Mouse (Mus musculus): Measurements from ENCODE around the gene Gm9903. TPM values are rescaled to one million over a fixed set of nuclear protein-coding genes. Genes with fewer than 3 reads are reported as not detected.

The Gm9903 gene
- polyA plus RNA-seq, 1 experiment from 2014 or later, result 0.08 TPM

DNA sequence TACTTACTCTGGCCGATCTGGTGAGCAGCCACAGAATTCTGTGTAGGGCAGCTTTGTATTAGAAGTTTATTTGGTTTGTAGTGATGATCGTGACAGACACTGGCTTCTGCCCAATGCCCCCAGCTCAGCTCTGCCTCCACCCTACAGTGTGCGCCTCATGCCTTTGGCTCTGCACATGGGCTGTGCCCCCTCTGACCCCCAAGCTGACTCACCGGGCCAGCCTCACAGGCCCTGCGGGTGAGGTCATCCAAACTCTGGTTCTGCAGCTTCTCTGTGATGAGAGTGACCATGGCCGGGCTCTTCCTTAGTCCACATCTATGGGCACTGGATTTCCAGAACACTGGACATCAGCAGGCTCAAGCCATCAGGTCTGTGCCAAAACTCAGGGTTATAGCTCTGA lies 15.3 kb upstream of the Gm9903 start:
- H3K4me3 ChIP-seq (replicated peaks), result no peak overlapping the region
- no peak overlapping the region for H3K4me2 ChIP-seq
- H3K9me3 ChIP-seq (replicated peaks), result no peaks in the 10 kb centered on the region
- H3K36me3 ChIP-seq (replicated peaks), result peaks cover 18% of the 10 kb centered on the region; the same call in 1 of the 2 replicates
- WGBS (ENCODE audit: insufficient replicate concordance), result 71% methylated on average over 6 of the region's 6 CpGs
- H3K27me3 ChIP-seq, result no peaks in the 10 kb centered on the region
- H3K27ac ChIP-seq (replicated peaks), result no peak overlapping the region
- no peak overlapping the region for H3K9ac ChIP-seq
- no peaks in the 10 kb centered on the region for H3K4me1 ChIP-seq (replicated peaks)
- ATAC-seq (ENCODE audit: insufficient read depth), result no peak

DNA sequence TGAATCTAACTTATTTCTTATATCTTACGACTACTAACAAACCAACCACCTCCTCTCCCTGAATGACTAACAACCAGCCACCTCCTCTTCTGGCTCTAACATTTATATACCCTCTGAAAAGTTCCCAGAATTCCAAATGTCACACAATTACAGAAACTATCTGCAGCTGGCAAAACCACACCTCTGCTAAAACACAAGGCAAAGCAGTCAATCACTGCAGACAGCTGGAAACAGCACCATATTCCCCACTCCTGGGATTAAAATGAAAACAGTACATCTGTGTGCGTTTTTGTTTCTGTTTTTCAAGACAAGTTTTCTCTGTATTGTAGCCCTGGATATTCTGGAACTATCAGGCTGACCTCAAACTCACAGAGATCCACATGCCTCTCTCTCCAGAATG lies 7.1 kb upstream of the Gm9903 start:
- ATAC-seq (ENCODE audit: insufficient read depth), result no peak
- Histone ChIP-seq H3K4me3 (replicated peaks) (no peak overlapping the region), H3K27me3 (no peaks in the 10 kb centered on the region), H3K27ac (replicated peaks) (no peak overlapping the region), H3K4me2 (no peak overlapping the region), H3K9ac (no peak overlapping the region), H3K4me1 (replicated peaks) (peaks cover 8% of the 10 kb centered on the region), H3K36me3 (replicated peaks) (0 out of 2 replicates have a peak, but pooled peaks cover 3% of the 10 kb centered on the region), H3K9me3 (replicated peaks) (no peaks in the 10 kb centered on the region)
- WGBS (ENCODE audit: insufficient replicate concordance), result 83% methylated on average over 2 of the region's 2 CpGs

DNA sequence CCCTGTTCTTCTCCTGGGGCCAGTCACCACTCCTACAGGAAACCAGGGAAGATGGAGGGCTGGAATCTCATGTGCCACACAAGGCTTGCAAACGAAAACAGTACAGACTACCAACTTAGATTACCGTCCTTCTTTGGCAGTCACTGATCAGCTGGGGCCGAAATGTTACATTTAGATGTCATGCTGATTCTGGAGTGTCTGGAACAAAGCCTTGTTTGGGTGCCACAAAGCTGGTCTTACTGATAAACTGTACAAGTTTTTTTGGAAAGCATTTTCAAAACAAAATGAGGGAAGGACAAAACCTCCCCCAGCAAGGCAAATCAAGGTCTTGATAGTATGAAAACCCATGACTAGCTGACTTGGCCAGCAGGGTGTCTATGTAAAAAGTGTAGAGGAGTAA lies 6.0 kb upstream of the Gm9903 start:
- Histone ChIP-seq H3K4me1 (replicated peaks) (peaks cover 17% of the 10 kb centered on the region), H3K27ac (replicated peaks) (no peak overlapping the region), H3K36me3 (replicated peaks) (0 out of 2 replicates have a peak, but pooled peaks cover 3% of the 10 kb centered on the region), H3K4me3 (replicated peaks) (no peak overlapping the region), H3K4me2 (no peak overlapping the region), H3K9me3 (replicated peaks) (no peaks in the 10 kb centered on the region), H3K27me3 (no peaks in the 10 kb centered on the region), H3K9ac (no peak overlapping the region)
- 55% methylated on average over 3 of the region's 3 CpGs for WGBS (ENCODE audit: insufficient replicate concordance)
- no peak for ATAC-seq (ENCODE audit: insufficient read depth)

DNA sequence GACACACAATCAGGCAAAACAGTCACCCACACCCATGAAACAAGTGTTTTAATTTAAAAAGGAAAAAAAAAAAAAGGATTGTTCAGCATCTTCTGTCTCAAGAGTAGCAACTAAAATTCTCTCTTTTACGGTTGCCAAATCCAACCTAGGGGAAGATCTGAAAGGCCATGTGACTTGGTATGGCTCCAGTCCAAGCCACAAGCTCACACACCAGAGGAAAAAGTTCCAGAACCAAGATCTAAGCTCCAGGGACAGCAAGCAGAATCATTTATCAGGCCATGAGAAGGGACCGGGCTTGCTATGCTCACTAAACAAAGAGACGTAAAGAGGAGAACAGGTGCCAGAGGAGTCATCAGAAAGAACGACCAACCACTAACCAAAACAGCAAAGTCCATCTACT lies 1.8 kb upstream of the Gm9903 start:
- H3K4me2 ChIP-seq, result peak overlapping the region; percentile 96
- 23% methylated on average over 4 of the region's 4 CpGs for WGBS (ENCODE audit: insufficient replicate concordance)
- peaks cover 41% of the 10 kb centered on the region for H3K4me1 ChIP-seq (replicated peaks)
- no peaks in the 10 kb centered on the region for H3K27me3 ChIP-seq
- no peaks in the 10 kb centered on the region for H3K36me3 ChIP-seq (replicated peaks)
- peak overlapping the region; percentile 88 for H3K4me3 ChIP-seq (replicated peaks)
- no peak for ATAC-seq (ENCODE audit: insufficient read depth)
- H3K9me3 ChIP-seq (replicated peaks), result no peaks in the 10 kb centered on the region
- peak overlapping the region; percentile 48; the same call in 1 of the 2 replicates for H3K9ac ChIP-seq
- no peak overlapping the region for H3K27ac ChIP-seq (replicated peaks)

DNA sequence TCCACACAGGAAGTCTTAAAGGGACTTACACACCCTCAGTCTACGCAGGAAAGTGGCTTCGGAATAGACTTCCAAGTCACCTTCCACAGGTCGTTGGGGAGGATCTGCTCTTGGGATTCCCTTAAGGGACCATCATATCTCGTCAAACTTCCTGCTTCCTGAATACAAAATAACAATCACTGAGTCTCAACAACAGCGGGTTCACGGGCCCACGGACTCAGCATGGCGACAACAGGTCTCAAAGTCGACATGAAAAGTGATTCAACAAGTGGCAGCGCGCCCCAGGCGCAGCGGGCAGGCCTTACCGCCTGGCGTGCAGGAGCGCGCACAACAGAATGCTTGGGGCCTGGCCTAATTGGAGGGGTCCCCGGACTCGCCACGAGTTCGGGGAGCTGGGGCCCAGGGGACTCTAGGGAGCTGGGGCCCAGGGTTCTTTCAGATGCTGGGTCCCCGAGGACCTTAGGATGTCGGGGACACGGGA lies 865 bp upstream of the Gm9903 start:
- H3K9ac ChIP-seq, result peak overlapping the region; percentile 90
- H3K36me3 ChIP-seq (replicated peaks), result no peaks in the 10 kb centered on the region
- H3K4me3 ChIP-seq (replicated peaks), result peak overlapping the region; percentile 88
- peak overlapping the region; percentile 96 for H3K4me2 ChIP-seq
- ATAC-seq (ENCODE audit: insufficient read depth), result peak; percentile 23
- H3K27me3 ChIP-seq, result no peaks in the 10 kb centered on the region
- no peaks in the 10 kb centered on the region for H3K9me3 ChIP-seq (replicated peaks)
- WGBS (ENCODE audit: insufficient replicate concordance), result 0% methylated on average over 24 of the region's 24 CpGs
- peaks cover 41% of the 10 kb centered on the region for H3K4me1 ChIP-seq (replicated peaks)
- peak overlapping the region; percentile 92 for H3K27ac ChIP-seq (replicated peaks)

DNA sequence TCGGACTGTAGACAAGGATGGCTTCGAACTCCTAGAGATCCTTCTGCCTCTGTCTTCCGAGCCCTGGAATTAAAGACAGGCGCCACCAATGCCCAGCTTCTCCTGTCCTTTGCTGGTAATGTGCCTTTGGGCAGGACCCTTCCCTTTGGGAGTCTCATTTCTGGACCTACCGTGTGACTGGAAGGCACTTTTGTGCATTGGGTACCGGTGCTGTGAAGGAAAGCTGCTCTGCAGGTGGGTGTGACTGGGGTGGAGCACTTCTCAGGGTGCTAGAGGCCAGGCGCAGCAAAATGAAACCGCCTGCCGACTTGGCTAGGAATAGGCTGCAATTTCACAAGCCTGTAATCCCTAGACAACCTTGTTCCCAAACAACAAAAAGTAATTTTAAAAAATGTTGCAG lies 336 bp downstream of the Gm9903 start:
- Histone ChIP-seq H3K4me3 (replicated peaks) (peak overlapping the region; percentile 88), H3K36me3 (replicated peaks) (peaks cover 5% of the 10 kb centered on the region), H3K27me3 (no peaks in the 10 kb centered on the region)

DNA sequence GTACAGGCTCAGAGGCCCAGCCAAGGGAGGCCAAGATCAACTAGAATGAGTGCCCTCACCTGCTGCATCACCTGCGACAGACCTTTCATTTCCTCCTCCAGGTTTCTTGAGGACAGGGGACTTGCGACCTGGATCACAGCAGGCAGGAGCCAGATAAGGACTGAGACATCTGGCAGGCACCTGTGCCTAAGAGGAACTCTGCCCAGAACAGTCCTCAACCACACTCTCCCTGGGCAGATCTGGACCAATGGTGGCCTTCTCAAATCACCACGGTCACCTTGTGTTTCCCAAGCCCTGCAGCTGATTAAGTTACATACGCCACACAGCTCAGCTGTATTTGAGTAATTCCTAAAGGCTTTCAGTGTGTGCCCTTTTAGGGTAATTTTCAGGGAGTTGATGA lies 890 bp downstream of the Gm9903 start:
- Histone ChIP-seq H3K4me3 (replicated peaks) (peak overlapping the region; percentile 88), H3K27me3 (no peaks in the 10 kb centered on the region), H3K36me3 (replicated peaks) (peaks cover 9% of the 10 kb centered on the region), H3K4me2 (peak overlapping the region; percentile 93), H3K9me3 (replicated peaks) (no peaks in the 10 kb centered on the region), H3K9ac (peak overlapping the region; percentile 61), H3K27ac (replicated peaks) (peak overlapping the region; percentile 84), H3K4me1 (replicated peaks) (peaks cover 45% of the 10 kb centered on the region)
- 44% methylated on average over 4 of the region's 4 CpGs for WGBS (ENCODE audit: insufficient replicate concordance)
- ATAC-seq (ENCODE audit: insufficient read depth), result no peak

More for the DNA sequence above, 336 bp downstream of the Gm9903 start:
- 3% methylated on average over 9 of the region's 9 CpGs for WGBS (ENCODE audit: insufficient replicate concordance)
- peak overlapping the region; percentile 61 for H3K9ac ChIP-seq
- no peaks in the 10 kb centered on the region for H3K9me3 ChIP-seq (replicated peaks)
- ATAC-seq (ENCODE audit: insufficient read depth), result peak; percentile 70
- peaks cover 41% of the 10 kb centered on the region for H3K4me1 ChIP-seq (replicated peaks)
- peak overlapping the region; percentile 93 for H3K4me2 ChIP-seq
- H3K27ac ChIP-seq (replicated peaks), result peak overlapping the region; percentile 84

DNA sequence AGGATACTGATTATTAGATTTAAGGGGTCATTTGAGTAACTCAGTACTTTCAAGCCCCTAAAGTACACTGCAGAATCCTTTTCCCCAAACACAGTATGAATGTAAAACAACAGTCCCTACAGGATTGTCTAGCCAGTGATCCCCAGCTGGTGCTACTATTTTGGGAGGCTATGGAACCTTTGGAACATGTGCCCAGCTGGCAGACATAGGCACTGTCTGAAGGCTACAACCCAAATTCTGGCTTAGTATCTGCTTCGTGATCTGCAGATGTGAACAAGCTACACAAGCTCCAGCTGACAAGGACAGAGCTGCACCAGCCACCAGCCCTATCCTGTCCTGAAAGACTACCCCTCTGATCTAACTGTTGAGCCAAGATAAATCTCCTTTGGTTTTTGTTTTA lies 2.8 kb downstream of the Gm9903 start:
- Histone ChIP-seq H3K27me3 (no peaks in the 10 kb centered on the region), H3K27ac (replicated peaks) (no peak overlapping the region), H3K4me1 (replicated peaks) (peaks cover 49% of the 10 kb centered on the region), H3K9ac (no peak overlapping the region), H3K4me3 (replicated peaks) (no peak overlapping the region), H3K36me3 (replicated peaks) (peaks cover 26% of the 10 kb centered on the region), H3K9me3 (replicated peaks) (no peaks in the 10 kb centered on the region), H3K4me2 (no peak overlapping the region)
- WGBS (ENCODE audit: insufficient replicate concordance), result 50% methylated on average over 1 of the region's 1 CpGs
- no peak for ATAC-seq (ENCODE audit: insufficient read depth)

DNA sequence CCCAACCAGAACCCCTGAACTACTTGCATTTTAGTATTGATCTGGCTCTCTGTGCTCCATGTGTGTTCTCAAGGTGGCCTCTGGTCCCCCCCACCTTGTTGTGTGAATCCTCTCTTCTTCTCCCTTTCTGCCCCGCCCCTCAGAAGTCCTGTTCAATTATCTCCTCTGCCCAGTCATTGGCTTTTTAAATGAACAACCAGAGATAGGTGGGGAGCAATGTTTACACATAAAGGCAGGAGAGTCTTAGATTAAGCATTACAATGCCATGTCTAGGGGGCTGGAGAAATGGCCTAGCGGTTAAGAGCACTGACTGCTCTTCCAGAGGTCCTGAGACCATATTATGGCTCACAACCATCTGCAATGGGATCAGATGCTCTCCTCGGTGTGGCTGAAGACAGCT lies 5.6 kb downstream of the Gm9903 start:
- Histone ChIP-seq H3K4me1 (replicated peaks) (peaks cover 34% of the 10 kb centered on the region), H3K4me2 (no peak overlapping the region), H3K27me3 (no peaks in the 10 kb centered on the region), H3K36me3 (replicated peaks) (peaks cover 50% of the 10 kb centered on the region), H3K4me3 (replicated peaks) (no peak overlapping the region), H3K27ac (replicated peaks) (peak overlapping the region; percentile 43; the same call in 1 of the 2 replicates), H3K9me3 (replicated peaks) (no peaks in the 10 kb centered on the region), H3K9ac (no peak overlapping the region)
- ATAC-seq (ENCODE audit: insufficient read depth), result peak; percentile 29; the same call in 1 of the 2 replicates
- 43% methylated on average over 3 of the region's 3 CpGs for WGBS (ENCODE audit: insufficient replicate concordance)

DNA sequence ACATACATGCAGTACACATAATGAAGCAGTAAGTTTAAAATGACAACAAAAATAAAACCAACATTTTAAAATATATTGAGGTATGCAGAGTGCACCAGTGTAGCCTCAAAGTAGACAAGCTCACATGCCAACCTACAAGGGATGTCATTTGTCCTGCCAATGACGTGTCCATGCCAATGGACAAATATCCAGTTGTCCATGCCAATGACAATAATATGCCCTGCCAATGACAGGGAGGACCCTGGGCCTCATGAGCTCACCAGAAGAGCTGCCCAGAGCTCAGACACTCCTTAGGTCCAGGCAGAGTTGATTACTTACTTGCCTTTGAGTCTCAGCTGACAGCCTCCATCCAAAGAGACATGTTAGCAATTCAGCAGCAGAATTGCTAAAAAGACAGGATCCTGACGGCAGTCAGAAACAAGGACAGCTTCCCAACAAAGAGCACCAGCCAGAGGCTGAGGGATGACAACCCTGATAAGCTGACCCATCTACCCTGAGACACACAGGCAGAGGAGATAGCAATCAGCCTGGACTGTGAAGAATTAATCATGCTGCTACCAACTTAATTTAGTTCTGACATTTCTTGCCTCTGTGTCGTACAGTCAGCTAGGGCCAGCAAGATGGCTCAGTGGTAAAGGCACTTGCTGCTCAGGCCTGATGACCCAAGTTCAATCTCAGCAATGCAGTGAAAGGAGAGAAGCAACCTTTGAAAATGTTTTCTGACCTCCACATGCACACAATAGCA lies 8.1 kb downstream of the Gm9903 start:
- Histone ChIP-seq H3K4me3 (replicated peaks) (no peak overlapping the region), H3K27ac (replicated peaks) (no peak overlapping the region), H3K9ac (no peak overlapping the region), H3K4me1 (replicated peaks) (peaks cover 24% of the 10 kb centered on the region), H3K36me3 (replicated peaks) (peaks cover 75% of the 10 kb centered on the region), H3K27me3 (no peaks in the 10 kb centered on the region), H3K4me2 (no peak overlapping the region), H3K9me3 (replicated peaks) (no peaks in the 10 kb centered on the region)
- no peak for ATAC-seq (ENCODE audit: insufficient read depth)
- 70% methylated on average over 3 of the region's 3 CpGs for WGBS (ENCODE audit: insufficient replicate concordance)

DNA sequence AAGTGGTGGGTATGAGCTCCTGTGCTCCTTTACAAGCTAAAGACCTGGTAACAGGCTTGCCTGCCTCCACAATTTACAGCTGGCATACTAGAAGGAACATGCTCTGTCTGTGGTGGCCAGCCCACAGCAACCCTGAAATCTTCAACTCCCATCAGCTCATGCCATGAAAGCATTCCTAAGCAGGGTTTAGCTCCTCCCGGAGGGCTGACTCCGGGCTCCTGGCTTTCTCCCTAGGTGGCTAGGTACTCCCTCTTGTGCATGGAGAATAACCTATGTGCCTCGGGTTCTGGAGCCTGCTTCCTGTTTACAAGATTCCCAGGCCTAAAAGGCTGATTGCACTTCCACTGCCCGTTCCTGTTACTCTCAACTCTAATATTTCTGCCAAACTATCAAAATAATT lies 9.1 kb downstream of the Gm9903 start:
- H3K4me1 ChIP-seq (replicated peaks), result peaks cover 24% of the 10 kb centered on the region
- no peaks in the 10 kb centered on the region for H3K27me3 ChIP-seq
- no peak overlapping the region for H3K27ac ChIP-seq (replicated peaks)
- no peak overlapping the region for H3K4me3 ChIP-seq (replicated peaks)
- WGBS (ENCODE audit: insufficient replicate concordance), result 66% methylated on average over 4 of the region's 4 CpGs
- no peak overlapping the region for H3K4me2 ChIP-seq
- peaks cover 85% of the 10 kb centered on the region for H3K36me3 ChIP-seq (replicated peaks)
- no peaks in the 10 kb centered on the region for H3K9me3 ChIP-seq (replicated peaks)
- ATAC-seq (ENCODE audit: insufficient read depth), result no peak
- no peak overlapping the region for H3K9ac ChIP-seq
